Mouse (Mus musculus) retina, adult 2 months (tissue): Measurements from ENCODE around the gene Sult2b1.
A peak's percentile ranks its signal among the peaks of the same experiment; 100 is the strongest.

ENCODE experiments used
- DNase-seq: peaks from one replicate; pipeline ENCODE4 v3.0.0-alpha.2; 2012; ENCODE audit warnings: low read depth, low spot score

The Sult2b1 gene

GRCm38 (mm10) chr7:45784524-45785372, at the start of gene Sult2b1:
TSS of gene Sult2b1 (minus strand) at chr7:45784669.
- DNase-seq: no peak

DNA sequence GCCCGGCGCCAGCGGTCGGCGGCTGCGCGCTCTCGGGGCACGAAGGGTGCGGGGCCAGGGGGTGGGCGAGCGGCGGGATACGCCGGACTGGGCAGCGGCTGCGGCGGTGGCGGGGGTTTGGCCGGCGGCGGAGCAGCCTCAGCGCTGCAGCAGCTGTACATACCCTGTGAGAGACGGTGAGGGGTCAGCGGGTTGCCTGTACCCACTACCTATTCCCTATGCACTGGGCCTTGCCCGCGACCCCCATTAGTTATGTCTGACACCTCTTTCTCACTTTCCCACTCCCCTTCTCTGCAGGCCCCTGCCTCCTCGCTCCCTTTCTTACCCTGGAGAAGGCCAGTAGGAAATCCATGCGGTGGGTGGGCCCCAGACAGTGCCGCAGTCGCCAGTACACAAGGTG, 49.5 kb upstream of the Sult2b1 start:
- DNase-seq: no peak

DNA sequence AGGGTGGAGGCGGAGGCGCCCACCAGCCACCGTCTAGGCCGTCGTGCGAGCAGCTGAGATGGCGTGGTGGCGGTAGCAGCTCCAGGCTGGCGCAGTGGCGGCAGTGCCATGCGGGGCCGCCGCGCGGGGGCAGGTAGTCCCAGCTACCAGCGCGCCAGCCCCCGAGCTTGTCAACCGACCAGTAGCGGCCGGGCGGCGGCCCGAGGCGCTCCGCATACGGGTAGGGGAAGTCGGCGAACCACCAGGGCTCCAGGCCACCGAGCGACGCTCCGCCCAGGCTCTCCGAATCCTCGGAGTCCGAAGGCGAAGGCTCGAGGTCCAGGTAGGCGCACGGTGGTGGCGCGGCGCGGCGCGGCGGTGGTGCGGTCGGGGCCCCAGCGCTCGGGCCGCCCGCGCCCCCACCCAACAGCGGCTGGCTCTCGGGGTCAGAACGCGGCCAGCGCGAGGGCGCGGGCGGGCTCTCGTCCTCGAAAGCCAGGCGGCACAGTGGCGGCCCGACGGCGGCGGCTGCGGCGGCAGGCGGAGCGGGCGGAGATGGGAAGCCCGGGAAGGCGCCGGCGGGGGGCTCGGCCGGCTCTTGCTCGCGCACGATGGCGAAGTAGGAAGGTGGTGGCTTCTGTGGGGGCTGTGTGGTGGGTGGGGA, 48.8 kb upstream of the Sult2b1 start:
- DNase-seq: no peak

- no peak for DNase-seq
Observed at GRCm38 (mm10) chr7:45832428-45832827, 48.0 kb upstream of the Sult2b1 start.

GRCm38 (mm10) chr7:45831128-45831525, 46.7 kb upstream of the Sult2b1 start:
- no peak for DNase-seq

DNA sequence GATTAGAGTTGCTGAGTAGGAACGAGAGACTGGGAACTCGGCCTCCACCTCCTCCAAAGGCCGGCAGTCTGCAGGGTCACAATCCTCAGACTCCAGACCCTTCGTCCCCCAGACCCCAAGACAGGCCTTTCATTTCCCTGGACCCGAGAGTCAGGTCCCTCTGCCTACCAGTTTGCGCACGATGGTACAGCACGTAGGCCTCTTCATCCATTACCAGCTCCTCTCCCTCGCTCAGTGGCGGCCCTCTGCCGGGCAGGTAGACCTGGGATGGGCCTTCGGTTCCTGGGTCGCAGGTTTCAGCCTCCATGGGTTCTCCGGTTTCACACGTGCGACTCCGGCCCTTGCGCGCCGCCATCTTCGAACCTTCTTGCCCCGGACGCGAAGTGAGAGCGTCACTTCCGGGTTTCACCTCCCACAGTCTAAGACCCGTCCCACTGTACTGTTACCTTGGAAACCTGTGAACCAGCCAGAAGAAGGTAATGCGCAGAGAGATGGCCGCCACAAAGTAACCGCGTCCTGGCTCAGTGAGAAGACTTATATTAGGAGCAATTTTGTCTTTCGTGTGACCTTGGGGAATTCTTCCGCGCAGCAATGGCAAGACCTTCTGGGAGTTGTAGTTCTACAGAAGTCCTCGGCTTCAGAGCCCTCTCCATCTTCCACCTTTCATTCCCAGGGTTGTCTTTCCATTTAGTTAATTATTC, 46.1 kb upstream of the Sult2b1 start, which contains the start of gene Grwd1:
Gene Grwd1, minus strand, starts transcription at position 518 of the 701 bp plus-strand sequence.
- peak; percentile 86 for DNase-seq

DNA sequence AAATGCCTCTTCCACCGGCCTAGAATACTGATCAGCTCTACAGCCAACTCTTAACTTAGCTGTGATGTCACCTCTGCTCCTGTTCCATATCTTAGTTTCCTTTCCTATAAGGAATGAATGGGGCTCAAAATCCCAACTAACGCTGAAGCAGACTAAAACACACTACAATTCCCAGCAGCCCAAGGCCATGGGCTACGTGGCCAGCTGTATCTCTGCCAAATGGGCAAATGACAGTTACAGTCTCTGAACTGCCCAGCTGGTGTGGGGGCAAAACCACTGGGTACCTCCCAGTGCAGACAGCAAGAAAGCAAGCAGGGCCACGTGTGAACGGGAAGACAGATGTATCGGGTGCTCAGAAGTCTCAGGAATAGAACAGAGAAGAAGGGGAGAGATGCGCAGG, 42.2 kb upstream of the Sult2b1 start:
- no peak for DNase-seq

DNA sequence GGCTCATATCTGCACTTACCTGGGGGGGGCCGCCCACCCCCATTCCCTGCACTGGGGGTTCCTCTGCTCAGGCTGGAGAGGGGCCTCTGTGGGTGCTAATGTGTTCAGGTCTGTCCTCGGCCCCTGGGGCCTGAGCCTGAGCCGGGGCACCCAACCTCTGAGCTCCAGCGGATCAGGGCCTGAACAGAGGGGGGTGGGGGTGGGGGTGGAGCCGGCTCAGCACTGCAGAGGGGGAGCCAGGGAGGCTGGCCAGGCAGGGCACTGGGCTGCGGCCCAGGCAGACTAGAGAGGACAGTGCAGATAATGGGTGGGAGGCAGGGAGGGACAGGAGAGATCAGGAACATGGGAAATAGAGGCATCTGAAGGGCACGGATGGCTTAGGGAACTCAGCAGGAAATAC, 40.1 kb upstream of the Sult2b1 start, which contains the start of gene Kcnj14:
Gene Kcnj14, minus strand, starts transcription at position 185 of the 400 bp plus-strand sequence.
- DNase-seq: peak; percentile 74

DNA sequence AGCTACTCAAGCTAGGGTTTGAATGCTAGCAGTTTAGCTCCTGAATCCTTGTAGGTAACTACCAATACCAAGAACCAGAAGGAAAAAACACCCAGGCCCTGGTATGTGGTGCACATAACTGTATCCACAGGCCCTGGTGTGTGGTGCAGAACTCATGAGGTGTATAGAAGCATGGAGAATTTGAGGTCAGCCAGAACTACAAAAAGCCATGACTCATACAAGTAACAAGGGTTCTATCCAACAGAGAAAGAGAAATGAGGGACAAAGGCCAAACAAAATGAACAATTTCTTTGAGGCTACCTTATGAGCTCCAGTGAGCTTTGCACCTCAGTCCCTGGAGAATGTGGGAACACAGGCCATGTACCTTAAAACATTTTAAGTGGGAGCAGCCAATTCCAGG, 36.4 kb upstream of the Sult2b1 start:
- DNase-seq: no peak

GRCm38 (mm10) chr7:45819843-45820242, 35.4 kb upstream of the Sult2b1 start:
- DNase-seq: no peak

DNA sequence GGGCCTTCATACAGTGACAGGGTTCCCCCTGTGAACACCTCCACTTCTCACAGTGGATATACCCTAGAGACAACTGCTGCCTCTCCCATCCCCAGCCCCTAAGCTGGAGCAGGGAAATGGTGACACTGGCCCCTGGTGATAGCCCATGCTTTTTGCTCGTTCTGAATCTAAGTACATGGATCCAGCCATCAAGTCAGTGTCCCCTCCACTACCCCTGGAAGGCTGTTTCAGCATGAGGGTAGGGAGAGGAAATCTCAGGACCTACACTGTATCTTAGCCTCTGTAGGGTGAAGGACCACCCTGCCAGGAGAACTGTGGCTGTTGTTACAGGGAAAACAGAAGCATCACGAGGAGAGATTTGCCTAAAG, 31.5 kb upstream of the Sult2b1 start:
- DNase-seq: no peak

DNA sequence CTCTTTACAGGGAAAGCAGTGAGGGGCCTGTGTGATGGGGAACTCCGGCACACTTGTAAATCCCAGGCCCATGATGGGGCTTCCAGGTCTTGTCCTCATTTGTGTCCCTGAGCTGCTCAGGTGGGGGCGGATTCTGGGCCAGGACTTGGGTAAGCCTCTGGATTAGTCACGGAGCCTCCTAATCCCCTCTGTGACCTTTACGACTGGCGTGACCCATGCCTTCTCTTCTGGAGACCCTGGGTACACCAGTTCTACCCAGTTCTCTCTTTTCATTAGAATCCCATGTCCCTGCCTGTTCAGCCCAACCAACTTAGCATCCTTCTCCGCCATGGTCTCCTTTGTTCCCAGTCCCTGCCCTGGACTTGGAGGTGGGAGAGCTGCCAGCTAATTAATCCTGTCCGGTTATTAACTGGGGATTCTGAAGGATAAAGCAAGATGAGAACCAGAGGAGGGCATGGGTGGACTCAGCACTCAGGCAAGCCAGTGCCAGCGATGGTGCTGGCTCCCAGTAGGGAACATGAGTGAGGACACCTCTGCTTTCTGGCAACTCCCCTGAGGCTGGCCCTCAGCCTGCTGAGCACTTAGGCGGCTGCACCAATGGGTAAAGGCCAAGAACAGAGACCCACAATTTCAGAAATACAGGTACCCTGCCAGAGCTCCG, 31.0 kb upstream of the Sult2b1 start:
- peak; percentile 92 for DNase-seq

DNA sequence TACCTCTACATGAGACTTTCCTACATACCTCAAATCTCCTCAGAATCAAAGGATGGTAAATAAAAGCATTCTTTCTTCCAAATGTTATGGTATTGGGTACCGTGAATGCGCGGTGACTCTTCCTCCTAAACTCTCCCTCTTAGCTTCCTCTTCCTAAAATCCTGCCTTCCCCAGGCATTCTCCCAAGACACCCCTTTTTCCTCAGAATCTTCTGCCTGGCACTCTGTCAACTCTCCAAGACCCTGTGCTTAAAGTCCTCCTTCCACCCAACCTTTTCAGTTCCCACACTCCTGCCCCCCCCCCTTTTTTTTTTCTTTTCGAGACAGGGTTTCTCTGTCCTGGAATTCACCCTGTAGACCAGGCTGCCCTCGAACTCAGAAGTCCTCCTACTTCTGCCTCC, 30.4 kb upstream of the Sult2b1 start:
- DNase-seq: no peak

GRCm38 (mm10) chr7:45813787-45814779, 29.6 kb upstream of the Sult2b1 start, which contains the start of gene Cyth2:
TSS of gene Cyth2 (minus strand) at chr7:45814581.
- DNase-seq: peak; percentile 100

GRCm38 (mm10) chr7:45812921-45813320, 28.5 kb upstream of the Sult2b1 start:
- DNase-seq: no peak

GRCm38 (mm10) chr7:45809276-45810075, 25.0 kb upstream of the Sult2b1 start:
- DNase-seq: no peak

GRCm38 (mm10) chr7:45808471-45808870, 24.0 kb upstream of the Sult2b1 start:
- no peak for DNase-seq

DNA sequence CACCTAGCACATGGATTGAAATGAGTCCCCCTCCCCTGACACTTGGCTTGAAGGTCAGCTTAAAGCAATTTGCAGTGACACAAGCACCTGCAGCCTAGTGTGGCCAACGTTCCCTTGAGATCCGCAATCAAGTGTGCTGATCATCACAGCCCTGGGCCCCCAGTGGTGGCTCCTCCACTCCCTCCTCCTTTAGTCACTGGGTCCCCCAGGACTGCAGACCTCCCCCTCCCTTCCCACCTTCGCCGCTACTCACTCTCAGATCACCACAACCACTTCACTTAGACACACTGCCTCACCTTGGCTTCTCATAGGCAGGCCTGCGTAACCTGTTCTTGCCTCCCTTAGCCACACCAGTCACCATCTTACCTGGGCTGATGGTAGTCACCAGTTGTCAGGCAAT, 21.5 kb upstream of the Sult2b1 start:
- no peak for DNase-seq

DNA sequence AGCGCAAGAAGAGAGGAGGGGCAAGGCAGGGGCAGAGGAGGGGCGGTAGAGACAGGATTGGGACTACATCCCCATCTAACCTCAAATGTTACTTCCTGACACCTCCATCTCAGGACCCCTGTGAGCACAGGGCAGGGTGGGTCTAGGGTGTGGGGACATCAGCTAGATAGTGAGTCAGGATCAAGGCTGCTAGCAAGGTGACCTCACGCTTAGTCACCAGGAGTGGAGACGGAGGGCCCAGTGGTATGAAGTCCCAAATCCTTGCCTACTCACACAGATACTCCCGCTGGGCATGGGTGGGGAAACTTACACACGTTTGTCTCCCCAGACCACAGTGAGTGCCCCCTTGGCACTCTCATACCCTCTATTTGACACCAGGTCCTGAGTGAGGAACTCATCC, 18.1 kb upstream of the Sult2b1 start:
- DNase-seq: no peak

DNA sequence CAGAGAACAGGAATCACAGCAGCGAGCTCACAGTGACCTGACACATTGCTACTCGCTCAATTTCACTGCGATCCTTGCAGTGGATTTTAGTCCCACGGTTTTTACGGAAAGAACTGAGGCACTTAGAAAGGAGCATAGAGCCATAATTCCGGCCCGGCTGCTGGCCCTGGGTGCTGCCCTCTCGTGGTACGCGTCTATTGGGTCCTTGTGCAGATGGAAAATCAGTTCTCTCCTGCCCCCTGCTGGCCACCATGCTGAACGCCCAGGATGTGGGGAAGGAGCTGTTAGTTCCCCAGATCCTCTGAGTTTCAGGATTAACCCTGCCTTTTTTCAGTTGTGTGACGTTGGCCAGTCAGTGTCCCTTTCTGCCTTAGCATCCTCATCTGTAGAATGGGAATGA, 16.9 kb upstream of the Sult2b1 start:
- DNase-seq: peak; percentile 83
